Comparison of ENCODE assay signal across 22 mouse cellular contexts in genomic region chr17:7571481-7571880, GRCm38 (mm10).
A peak's percentile ranks its signal among the peaks of the same experiment; 100 is the strongest.
DNase-seq lines count a peak whose midpoint lies in the region.
"Had no signal": no experiment of that assay in that cellular context is flagged by ENCODE, and none has a peak within 500 bp of the region (broad histone marks: within the 10 kb centered on the region; RNA-seq: fewer than 3 reads in every experiment).

No protein-coding gene starts in this region.

- H3K4me1 ChIP-seq in heart, embryonic 10.5 days = no peaks in the 10 kb centered on the region
- H3K4me1 ChIP-seq: forebrain, embryonic 10.5 days; heart, embryonic 13.5 days; hindbrain, embryonic 15.5 days; liver, embryonic 13.5 days; lung, embryonic 15.5 days had no signal

- peak; percentile 97 for DNase-seq in heart, adult 11 months
- DNase-seq in heart, embryonic 10.5 days (ENCODE audit: low spot score) = no peak
- DNase-seq in lung, postnatal 36 days = peak; percentile 46
- DNase-seq in lung, postnatal 14 days = no peak
- peak; percentile 57 to 62 for DNase-seq in gastrocnemius, adult 8-10 months (ENCODE audit: low spot score in 2 of 2)
- DNase-seq in heart, postnatal 36 days = peak; percentile 18 to 27
- no peak for DNase-seq in testis, postnatal 10 days (ENCODE audit: low spot score)
- no peak for DNase-seq in cerebellum, adult 18-20 months
- DNase-seq: adrenal gland, postnatal 14 days; B cell, adult 2 months; cerebellum, adult 9-10 months; kidney, adult 2 months; layer of hippocampus, adult 9-11 months; liver, embryonic 13.5 days had no signal

- intact Hi-C loops in heart, postnatal 36 days (cut with DNase I) = no loop called here

- no peak overlapping the region for H3K27ac ChIP-seq in heart, embryonic 10.5 days
- H3K27ac ChIP-seq: forebrain, embryonic 10.5 days; heart, embryonic 13.5 days; hindbrain, embryonic 15.5 days; kidney, postnatal 0 days; liver, embryonic 13.5 days; lung, embryonic 15.5 days; stomach, postnatal 0 days had no signal

- WGBS in heart, embryonic 10.5 days = 86% methylated on average over 3 of the region's 3 CpGs

- H3K9me3 ChIP-seq in heart, embryonic 10.5 days = no peaks in the 10 kb centered on the region
- H3K9me3 ChIP-seq: forebrain, embryonic 10.5 days; heart, embryonic 13.5 days; hindbrain, embryonic 15.5 days; liver, embryonic 13.5 days; lung, embryonic 15.5 days had no signal

- H3K27me3 ChIP-seq in heart, embryonic 10.5 days (ENCODE audit: insufficient read depth, poor library complexity, severe bottlenecking) = no peaks in the 10 kb centered on the region
- H3K27me3 ChIP-seq: CH12.LX; heart, embryonic 13.5 days; hindbrain, embryonic 15.5 days; liver, embryonic 13.5 days; lung, embryonic 15.5 days had no signal

- H3K36me3 ChIP-seq in heart, embryonic 10.5 days = no peaks in the 10 kb centered on the region
- H3K36me3 ChIP-seq: forebrain, embryonic 10.5 days; G1E; heart, embryonic 13.5 days; hindbrain, embryonic 15.5 days; liver, embryonic 13.5 days; lung, embryonic 15.5 days had no signal

- no peak overlapping the region for H3K4me3 ChIP-seq in heart, embryonic 10.5 days
- H3K4me3 ChIP-seq: forebrain, embryonic 10.5 days; heart, embryonic 13.5 days; hindbrain, embryonic 15.5 days; liver, embryonic 13.5 days; lung, embryonic 15.5 days had no signal

Comparison
In these comparisons a context has a peak if more than half of its experiments do, and no peak if none do; other contexts are left out.
1. DNase-seq: peak in heart, adult 11 months (single experiment), lung, postnatal 36 days (single experiment), gastrocnemius, adult 8-10 months (2 of 2) and heart, postnatal 36 days (2 of 2); none in heart, embryonic 10.5 days (single experiment), lung, postnatal 14 days (single experiment), testis, postnatal 10 days (single experiment) and cerebellum, adult 18-20 months (0 of 2).